Mouse (Mus musculus): Measurements from ENCODE around the gene Tapbp.
"Not testable (repeated sequence)": the region's sequence is repeated elsewhere in the genome, so short reads cannot be mapped to it uniquely, and the experiment has no call there.

Tapbp gene

GRCm38 (mm10) chr17:33941381-33941780 is 25.7 kb downstream of the Tapbp start:
- no peak for DNase-seq (ENCODE audit: low spot score in 2 of 2)

- no peak for DNase-seq (ENCODE audit: low spot score in 2 of 2)
Measured at GRCm38 (mm10) chr17:33943454-33943853, 27.8 kb downstream of the Tapbp start.

- no peak for DNase-seq (ENCODE audit: low spot score in 2 of 2)
Measured at GRCm38 (mm10) chr17:33947430-33948089, 31.9 kb downstream of the Tapbp start.

GRCm38 (mm10) chr17:33948090-33948904 is 32.6 kb downstream of the Tapbp start:
- DNase-seq (ENCODE audit: low spot score in 2 of 2): no peak

GRCm38 (mm10) chr17:33948905-33949537 is 33.3 kb downstream of the Tapbp start:
- no peak for DNase-seq (ENCODE audit: low spot score in 2 of 2)

- no peak for DNase-seq (ENCODE audit: low spot score in 2 of 2)
Measured at GRCm38 (mm10) chr17:33950131-33950625, 34.5 kb downstream of the Tapbp start.

GRCm38 (mm10) chr17:33951021-33951946 is 35.6 kb downstream of the Tapbp start, which contains the start of gene B3galt4:
Gene B3galt4 (minus strand): TSS chr17:33951488.
- DNase-seq (ENCODE audit: low spot score in 2 of 2): peak; percentile 61 to 85

- not testable (repeated sequence) for DNase-seq (ENCODE audit: low spot score in 2 of 2)
Measured at GRCm38 (mm10) chr17:33952015-33952414, 36.3 kb downstream of the Tapbp start.

- no peak for DNase-seq (ENCODE audit: low spot score in 2 of 2)
Measured at GRCm38 (mm10) chr17:33952879-33953278, 37.2 kb downstream of the Tapbp start.

GRCm38 (mm10) chr17:33953310-33953709 is 37.6 kb downstream of the Tapbp start:
- DNase-seq (ENCODE audit: low spot score in 2 of 2): no peak

- no peak for DNase-seq (ENCODE audit: low spot score in 2 of 2)
Measured at GRCm38 (mm10) chr17:33953961-33954565, 38.4 kb downstream of the Tapbp start.

GRCm38 (mm10) chr17:33954646-33955554 is 39.2 kb downstream of the Tapbp start:
- peak in 1 of 2 experiments; percentile 61 for DNase-seq (ENCODE audit: low spot score in 2 of 2)

- peak; percentile 95 to 96 for DNase-seq (ENCODE audit: low spot score in 2 of 2)
Measured at GRCm38 (mm10) chr17:33955555-33956214, 40.0 kb downstream of the Tapbp start, which contains the start of the genes Vps52 and Rps18. Gene Vps52 (plus strand): TSS chr17:33955812. Gene Rps18 (minus strand): TSS chr17:33956001.

GRCm38 (mm10) chr17:33956336-33956735 is 40.6 kb downstream of the Tapbp start:
- no peak for DNase-seq (ENCODE audit: low spot score in 2 of 2)

GRCm38 (mm10) chr17:33957493-33957892 is 41.8 kb downstream of the Tapbp start:
- no peak for DNase-seq (ENCODE audit: low spot score in 2 of 2)

GRCm38 (mm10) chr17:33958451-33958850 is 42.8 kb downstream of the Tapbp start:
- DNase-seq (ENCODE audit: low spot score in 2 of 2): no peak

- DNase-seq (ENCODE audit: low spot score in 2 of 2): no peak
Measured at GRCm38 (mm10) chr17:33959135-33959534, 43.4 kb downstream of the Tapbp start.

- DNase-seq (ENCODE audit: low spot score in 2 of 2): no peak
Measured at GRCm38 (mm10) chr17:33959948-33960347, 44.2 kb downstream of the Tapbp start.

GRCm38 (mm10) chr17:33962876-33963275 is 47.2 kb downstream of the Tapbp start:
- no peak for DNase-seq (ENCODE audit: low spot score in 2 of 2)
